Mouse (Mus musculus) natural killer cell, adult 2 months (primary cell): ENCODE measurements around the gene 4933411K16Rik.

Experiments
- DNase-seq, 2 experiments: peaks; one replicate each; pipeline ENCODE4 v3.0.0; 2022; ENCODE audit warnings: low spot score in 2 of 2

4933411K16Rik gene

GRCm38 (mm10) chr19:42051948-42052347 lies at the start of gene 4933411K16Rik:
4933411K16Rik (plus strand) TSS chr19:42052248.
- no peak for DNase-seq

GRCm38 (mm10) chr19:42004258-42004657 lies 47.8 kb upstream of the 4933411K16Rik start:
- DNase-seq = no peak

- DNase-seq = no peak
These were observed 46.4 kb upstream of the 4933411K16Rik start for GRCm38 (mm10) chr19:42005616-42006015.

GRCm38 (mm10) chr19:42006568-42006967 lies 45.5 kb upstream of the 4933411K16Rik start:
- no peak for DNase-seq

GRCm38 (mm10) chr19:42008586-42008985 lies 43.5 kb upstream of the 4933411K16Rik start:
- DNase-seq = no peak

GRCm38 (mm10) chr19:42009067-42009466 lies 43.0 kb upstream of the 4933411K16Rik start:
- no peak for DNase-seq

- DNase-seq = no peak
These were observed 41.6 kb upstream of the 4933411K16Rik start for GRCm38 (mm10) chr19:42010436-42010835.

GRCm38 (mm10) chr19:42011123-42011522 lies 40.9 kb upstream of the 4933411K16Rik start:
- DNase-seq = no peak

GRCm38 (mm10) chr19:42014231-42014825 lies 37.7 kb upstream of the 4933411K16Rik start:
- no peak for DNase-seq

GRCm38 (mm10) chr19:42015001-42015400 lies 37.0 kb upstream of the 4933411K16Rik start:
- DNase-seq = no peak

- DNase-seq = no peak
These were observed 35.8 kb upstream of the 4933411K16Rik start for GRCm38 (mm10) chr19:42016251-42016650.

- DNase-seq = no peak
These were observed 35.2 kb upstream of the 4933411K16Rik start for GRCm38 (mm10) chr19:42016840-42017239.

- DNase-seq = no peak
These were observed 34.4 kb upstream of the 4933411K16Rik start for GRCm38 (mm10) chr19:42017399-42018247.

- DNase-seq = no peak
These were observed 33.0 kb upstream of the 4933411K16Rik start for GRCm38 (mm10) chr19:42019011-42019522.

- DNase-seq = no peak
These were observed 30.1 kb upstream of the 4933411K16Rik start for GRCm38 (mm10) chr19:42021681-42022541.

GRCm38 (mm10) chr19:42022542-42022848 lies 29.6 kb upstream of the 4933411K16Rik start:
- DNase-seq = no peak

GRCm38 (mm10) chr19:42026158-42026557 lies 25.9 kb upstream of the 4933411K16Rik start:
- peak; percentile 49 to 59 for DNase-seq

- DNase-seq = no peak
These were observed 20.9 kb upstream of the 4933411K16Rik start for GRCm38 (mm10) chr19:42031112-42031511.

GRCm38 (mm10) chr19:42033611-42034010 lies 18.4 kb upstream of the 4933411K16Rik start:
- DNase-seq = no peak

GRCm38 (mm10) chr19:42034146-42034775 lies 17.8 kb upstream of the 4933411K16Rik start:
- no peak for DNase-seq

- no peak for DNase-seq
These were observed 17.1 kb upstream of the 4933411K16Rik start for GRCm38 (mm10) chr19:42034881-42035455.
